Mouse (Mus musculus): ENCODE results near the gene Pmm2.

- TF ChIP-seq CTCF (IDR thresholded peaks at IDR 0.05; ENCODE audit: control insufficient read depth, insufficient read depth, insufficient read length) (no peak), MAX (IDR thresholded peaks at IDR 0.05) (no peak), USF1 (IDR thresholded peaks at IDR 0.05; ENCODE audit: low read depth) (no peak), MYOG (IDR thresholded peaks at IDR 0.05; ENCODE audit: control insufficient read depth, extremely low read depth, insufficient read length) (no peak), CEBPB (IDR thresholded peaks at IDR 0.05; ENCODE audit: low read depth) (no peak)
Measured at GRCm38 (mm10) chr16:8638131-8638530, 657 bp downstream of the Pmm2 start.

Measured in C2C12 (cell line).